Mouse (Mus musculus) limb, embryonic 11.5 days (tissue): ENCODE measurements at regions not wholly inside any gene's neighbourhood (a gene's known extent, or its start where the extent isn't known, plus 50 kb on each side); places are given as distances from the start of the nearest gene placed in this dataset.

Source experiments
- ATAC-seq: fragments of 200-750 bp; cut with Nextera tagmentation; 2 replicates; pipeline ENCODE4 v1.8.0; 2017; ENCODE audit warnings: low read depth; ENCODE audit not compliant: insufficient number of reproducible peaks, low FRiP score, low TSS enrichment
- DNase-seq: peaks from one replicate; pipeline ENCODE4 v3.0.0-alpha.2; 2015; ENCODE audit warnings: low spot score
- H3K27ac ChIP-seq: fragments of 300-500 bp; sonication (generic); replicated peaks from 2 replicates; pipeline ENCODE4 v1.5.1; 2014; ENCODE audit warnings: low read depth, mild to moderate bottlenecking, low read length
- H3K27me3 ChIP-seq: fragments of 300-500 bp; sonication (generic); 2 replicates; pipeline ENCODE4 v1.6.1; 2014; ENCODE audit warnings: mild to moderate bottlenecking, low read length, mixed read lengths; ENCODE audit not compliant: control insufficient read depth, insufficient read depth
- H3K36me3 ChIP-seq: fragments of 300-500 bp; sonication (generic); 2 replicates; pipeline ENCODE4 v1.6.1; 2014; ENCODE audit warnings: mild to moderate bottlenecking, low read length, moderate library complexity, mixed read lengths; ENCODE audit not compliant: control insufficient read depth, insufficient read depth
- H3K4me1 ChIP-seq: fragments of 300-500 bp; sonication (generic); 2 replicates; pipeline ENCODE4 v1.6.1; 2014; ENCODE audit warnings: low read length, mixed read lengths; ENCODE audit not compliant: control insufficient read depth, insufficient read depth
- H3K4me2 ChIP-seq: fragments of 300-500 bp; sonication (generic); 2 replicates; pipeline ENCODE4 v1.6.1; 2014; ENCODE audit warnings: low read depth, mild to moderate bottlenecking, moderate library complexity; ENCODE audit not compliant: severe bottlenecking
- H3K4me3 ChIP-seq: fragments of 300-500 bp; sonication (generic); 2 replicates; pipeline ENCODE4 v1.5.1; 2014; ENCODE audit warnings: low read depth, low read length
- H3K9ac ChIP-seq: fragments of 300-500 bp; sonication (generic); 2 replicates; pipeline ENCODE4 v1.6.1; 2014; ENCODE audit warnings: mild to moderate bottlenecking, low read length
- H3K9me3 ChIP-seq: fragments of 300-500 bp; sonication (generic); 2 replicates; pipeline ENCODE4 v1.6.1; 2016; ENCODE audit warnings: low read length; ENCODE audit not compliant: control insufficient read depth
- WGBS: fragments of 180-500 bp; shearing (Covaris S2); extraction: QIAGEN DNeasy Blood & Tissue Kit; methylation state at CpG from one replicate; pipeline ENCODE4 v1.1.7; 2014; 5-methylcytosine and 5-hydroxymethylcytosine counted together

GRCm38 (mm10) chr12:77928729-77929128 lies 265.3 kb upstream of the Gm6657 start:
- DNase-seq = no peak
- no peak overlapping the region for H3K4me3 ChIP-seq
- no peaks in the 10 kb centered on the region for H3K27me3 ChIP-seq
- no peak overlapping the region for H3K9ac ChIP-seq
- H3K4me2 ChIP-seq = no peak overlapping the region
- no peaks in the 10 kb centered on the region for H3K4me1 ChIP-seq
- no peaks in the 10 kb centered on the region for H3K36me3 ChIP-seq
- no peaks in the 10 kb centered on the region for H3K9me3 ChIP-seq
- WGBS = 53% methylated on average over 4 of the region's 4 CpGs
- ATAC-seq = no peak
- H3K27ac ChIP-seq = no peak overlapping the region

DNA sequence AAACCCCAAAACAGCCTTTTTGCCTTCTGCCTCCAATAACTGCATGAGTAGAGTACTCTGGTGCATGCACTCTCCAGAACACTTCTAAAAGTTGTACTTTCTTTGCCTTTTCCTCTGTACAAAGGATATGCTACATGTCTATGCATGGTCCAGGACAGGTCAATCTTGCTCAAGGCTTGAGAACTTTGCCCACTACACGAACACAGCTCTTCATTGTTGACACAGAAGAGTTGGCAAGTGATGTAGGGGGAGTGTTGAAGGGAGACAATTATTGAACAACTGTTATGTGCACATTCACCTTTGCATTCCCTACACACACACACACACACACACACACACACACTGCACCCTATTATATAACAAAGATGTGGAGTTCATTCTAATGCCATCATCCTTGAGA lies 264.5 kb upstream of the Gm6657 start:
- ATAC-seq (no peak), DNase-seq (no peak)
- Histone ChIP-seq H3K27me3 (no peaks in the 10 kb centered on the region), H3K9me3 (no peaks in the 10 kb centered on the region), H3K4me3 (no peak overlapping the region), H3K27ac (no peak overlapping the region), H3K9ac (no peak overlapping the region), H3K4me2 (no peak overlapping the region), H3K4me1 (no peaks in the 10 kb centered on the region), H3K36me3 (no peaks in the 10 kb centered on the region)
- WGBS = 85% methylated on average over 1 of the region's 1 CpGs

- Histone ChIP-seq H3K27ac (no peak overlapping the region), H3K4me3 (no peak overlapping the region), H3K27me3 (no peaks in the 10 kb centered on the region), H3K9ac (no peak overlapping the region), H3K4me1 (no peaks in the 10 kb centered on the region), H3K9me3 (no peaks in the 10 kb centered on the region), H3K4me2 (no peak overlapping the region), H3K36me3 (no peaks in the 10 kb centered on the region)
- ATAC-seq (no peak), DNase-seq (no peak)
- 56% methylated on average over 8 of the region's 8 CpGs for WGBS
Measured at GRCm38 (mm10) chr12:77943960-77944359, 250.1 kb upstream of the Gm6657 start.

DNA sequence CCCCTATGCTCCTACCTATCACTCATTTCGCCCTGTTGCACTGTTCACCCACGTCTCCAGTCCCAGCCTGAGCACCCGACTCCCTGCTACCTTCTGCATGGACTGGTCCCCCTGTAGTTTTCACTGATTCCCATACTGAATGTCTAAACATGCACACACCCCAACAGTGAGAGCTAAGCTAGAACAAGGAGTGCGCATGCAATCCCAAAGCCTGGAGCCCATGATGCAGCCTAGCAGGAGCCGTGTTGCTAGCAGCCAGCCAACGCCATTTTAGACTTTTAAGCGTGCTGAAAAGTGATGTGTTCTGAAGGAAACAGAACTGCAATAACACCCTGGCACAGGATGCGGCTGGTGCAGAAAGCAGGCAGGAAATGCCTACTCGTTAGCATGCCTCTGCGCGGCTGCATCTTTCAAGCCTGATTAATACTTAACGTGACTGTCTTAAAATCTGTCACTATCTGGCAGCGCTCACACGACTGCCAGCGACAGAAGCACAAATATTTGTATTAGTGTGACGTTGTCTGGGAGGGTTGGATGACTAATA lies 244.5 kb upstream of the Gm6657 start:
- Histone ChIP-seq H3K4me3 (no peak overlapping the region), H3K27me3 (no peaks in the 10 kb centered on the region), H3K9ac (peak overlapping the region; percentile 37; the same call in 1 of the 2 replicates), H3K36me3 (no peaks in the 10 kb centered on the region), H3K4me1 (0 out of 2 replicates have a peak, but pooled peaks cover 2% of the 10 kb centered on the region), H3K27ac (no peak overlapping the region), H3K4me2 (peak overlapping the region; percentile 42), H3K9me3 (no peaks in the 10 kb centered on the region)
- 28% methylated on average over 16 of the region's 16 CpGs for WGBS
- ATAC-seq (peak; percentile 62; the same call in 1 of the 2 replicates), DNase-seq (peak; percentile 50)

GRCm38 (mm10) chr12:77952492-77952891 lies 241.6 kb upstream of the Gm6657 start:
- no peak overlapping the region for H3K4me3 ChIP-seq
- H3K9ac ChIP-seq = no peak overlapping the region
- no peak for ATAC-seq
- H3K4me1 ChIP-seq = 0 out of 2 replicates have a peak, but pooled peaks cover 2% of the 10 kb centered on the region
- no peaks in the 10 kb centered on the region for H3K36me3 ChIP-seq
- no peak for DNase-seq
- H3K4me2 ChIP-seq = no peak overlapping the region
- no peak overlapping the region for H3K27ac ChIP-seq
- H3K27me3 ChIP-seq = no peaks in the 10 kb centered on the region
- WGBS = 45% methylated on average over 2 of the region's 2 CpGs
- H3K9me3 ChIP-seq = no peaks in the 10 kb centered on the region

- no peaks in the 10 kb centered on the region for H3K4me1 ChIP-seq
- no peaks in the 10 kb centered on the region for H3K36me3 ChIP-seq
- H3K27me3 ChIP-seq = no peaks in the 10 kb centered on the region
- ATAC-seq = no peak; the same call in 1 of the 2 replicates
- H3K4me3 ChIP-seq = no peak overlapping the region
- 87% methylated on average over 6 of the region's 6 CpGs for WGBS
- no peak overlapping the region for H3K27ac ChIP-seq
- no peak for DNase-seq
- H3K9me3 ChIP-seq = no peaks in the 10 kb centered on the region; the same call in 1 of the 2 replicates
- no peak overlapping the region for H3K9ac ChIP-seq
- H3K4me2 ChIP-seq = no peak overlapping the region
Measured at GRCm38 (mm10) chr12:77962631-77963030, 231.4 kb upstream of the Gm6657 start.

- Histone ChIP-seq H3K9me3 (no peaks in the 10 kb centered on the region; the same call in 1 of the 2 replicates), H3K27me3 (no peaks in the 10 kb centered on the region), H3K4me1 (no peaks in the 10 kb centered on the region), H3K4me3 (no peak overlapping the region), H3K27ac (no peak overlapping the region), H3K36me3 (no peaks in the 10 kb centered on the region), H3K9ac (no peak overlapping the region), H3K4me2 (no peak overlapping the region)
- DNase-seq (no peak), ATAC-seq (no peak)
- 42% methylated on average over 3 of the region's 3 CpGs for WGBS
Measured at GRCm38 (mm10) chr12:77968543-77968942, 225.5 kb upstream of the Gm6657 start.

DNA sequence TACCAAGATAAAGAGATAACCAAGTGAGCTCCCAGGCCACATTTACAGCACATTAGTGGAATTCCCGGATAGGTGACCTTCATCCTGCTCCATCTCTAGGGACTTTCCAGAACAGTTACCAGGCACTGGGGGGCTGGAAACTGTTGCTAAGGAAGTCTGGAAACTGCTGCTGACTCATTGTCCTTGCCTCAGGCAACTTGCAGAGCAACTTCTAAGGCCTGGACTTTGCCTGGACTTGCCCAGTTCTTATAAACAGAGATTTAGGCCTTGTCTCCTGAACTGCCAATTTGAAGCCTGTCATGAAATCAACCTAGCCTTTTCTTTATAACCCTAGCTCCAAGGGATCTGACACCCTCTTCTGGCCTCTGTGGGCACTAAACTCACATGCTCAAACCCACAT lies 224.0 kb upstream of the Gm6657 start:
- no peaks in the 10 kb centered on the region for H3K27me3 ChIP-seq
- no peak overlapping the region for H3K9ac ChIP-seq
- H3K4me1 ChIP-seq = no peaks in the 10 kb centered on the region
- DNase-seq (no peak), ATAC-seq (no peak)
- H3K9me3 ChIP-seq = no peaks in the 10 kb centered on the region; the same call in 1 of the 2 replicates
- whole genome bisulfite sequencing = 76% methylated on average over 1 of the region's 1 CpGs
- H3K27ac ChIP-seq = no peak overlapping the region
- no peak overlapping the region for H3K4me3 ChIP-seq
- no peak overlapping the region for H3K4me2 ChIP-seq
- H3K36me3 ChIP-seq = no peaks in the 10 kb centered on the region

- DNase-seq (no peak), ATAC-seq (no peak)
- WGBS = 68% methylated on average over 4 of the region's 4 CpGs
- Histone ChIP-seq H3K27ac (no peak overlapping the region), H3K4me1 (no peaks in the 10 kb centered on the region), H3K36me3 (no peaks in the 10 kb centered on the region), H3K4me3 (no peak overlapping the region), H3K9me3 (no peaks in the 10 kb centered on the region), H3K9ac (no peak overlapping the region), H3K27me3 (no peaks in the 10 kb centered on the region), H3K4me2 (no peak overlapping the region)
Measured at GRCm38 (mm10) chr12:77972165-77972564, 221.9 kb upstream of the Gm6657 start.
